Mouse (Mus musculus) bone marrow macrophage, adult 2 months (primary cell): ENCODE measurements around the gene Xpnpep3.

Experiments used
- CTCF ChIP-seq: IDR thresholded peaks from 2 replicates; pipeline ENCODE4 v1.5.1; 2012; ENCODE audit warnings: low read depth, mild to moderate bottlenecking, low read length, moderate library complexity
- POLR2A ChIP-seq: IDR thresholded peaks from 2 replicates; pipeline ENCODE4 v1.6.1; 2012; ENCODE audit warnings: mild to moderate bottlenecking, low read depth, low read length, borderline replicate concordance

DNA sequence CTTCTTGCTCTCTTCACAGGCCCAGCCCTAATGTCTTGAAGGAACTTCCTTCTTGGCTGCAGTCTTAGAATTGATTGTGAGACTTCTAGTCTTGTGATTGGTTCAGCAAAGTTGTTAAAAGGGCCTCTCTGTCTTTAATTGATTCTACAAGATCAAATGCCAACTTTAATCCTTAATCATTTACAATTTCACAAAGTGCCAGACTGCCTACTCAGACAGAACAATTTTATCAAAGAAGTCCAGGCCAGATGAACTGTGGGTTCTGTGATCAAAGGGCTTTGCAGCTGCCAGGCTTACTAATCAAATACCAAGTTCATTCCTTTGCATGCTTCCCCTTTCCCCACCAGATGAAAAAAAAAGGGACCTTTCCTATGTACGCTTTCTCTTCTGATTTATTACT lies 21.5 kb downstream of the Xpnpep3 start:
- TF ChIP-seq CTCF, result no peak
- no peak for TF ChIP-seq POLR2A
